13 mouse cellular contexts compared by ENCODE assay signal in the genomic region with DNA sequence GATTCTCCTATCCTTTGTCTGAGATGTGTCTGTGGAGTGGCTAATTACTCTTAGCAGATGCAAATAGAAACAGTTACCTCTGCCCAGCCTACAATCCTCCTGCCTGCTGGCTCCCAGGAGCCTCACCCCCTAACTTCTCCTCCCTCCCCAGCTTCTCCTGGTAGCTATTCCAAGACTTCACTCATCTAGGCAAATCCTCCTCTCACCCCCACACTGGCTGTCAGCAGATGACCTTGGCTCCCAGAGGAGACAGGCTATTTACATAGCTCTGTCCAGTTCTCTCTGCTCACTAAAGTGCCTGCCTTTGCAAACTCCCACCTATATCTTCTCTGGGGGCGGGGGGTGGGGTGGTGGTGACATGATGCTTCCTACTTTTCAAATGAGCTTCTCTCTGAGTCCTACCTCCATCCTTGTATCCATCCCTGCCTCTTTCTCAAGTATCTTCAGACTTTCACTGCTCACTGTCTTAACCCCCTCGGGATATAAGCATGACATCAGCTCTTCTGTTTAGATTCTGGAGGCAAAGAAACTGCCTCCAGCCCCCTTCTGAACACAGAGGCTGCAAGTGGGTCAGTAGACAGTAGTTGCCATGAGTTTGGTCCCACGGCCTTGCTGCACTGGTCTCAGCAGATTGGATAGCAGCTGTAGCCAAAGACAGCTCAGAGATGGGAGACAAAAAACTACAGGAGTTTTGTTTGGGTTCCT. TPM values are rescaled to one million over a fixed set of nuclear protein-coding genes. Genes with fewer than 3 reads are reported as not detected.
A peak's percentile ranks its signal among the peaks of the same experiment; 100 is the strongest.
DNase-seq lines count a peak whose midpoint lies in the region; ATAC-seq lines count a peak whose summit lies in the region.
"Had no signal": no experiment of that assay in that cellular context is flagged by ENCODE, and none has a peak within 500 bp of the region (broad histone marks: within the 10 kb centered on the region; RNA-seq: fewer than 3 reads in every experiment).

No protein-coding gene starts in this region.

- WGBS in hindbrain, embryonic 12.5 days = 64% methylated on average over 3 of the region's 3 CpGs
- WGBS in hindbrain, embryonic 13.5 days = 51% methylated on average over 3 of the region's 3 CpGs

- H3K4me3 ChIP-seq in hindbrain, embryonic 12.5 days = no peak overlapping the region
- H3K4me3 ChIP-seq in hindbrain, embryonic 13.5 days = no peak overlapping the region
- H3K4me3 ChIP-seq: limb, embryonic 12.5 days had no signal

- ATAC-seq in hindbrain, embryonic 12.5 days (ENCODE audit: low FRiP score) = no peak
- ATAC-seq in hindbrain, embryonic 13.5 days (ENCODE audit: low FRiP score) = no peak
- no peak for ATAC-seq in megakaryocyte progenitor cell, adult 5-6 weeks (replicated peaks; ENCODE audit: poor library complexity)
- ATAC-seq: liver, postnatal 0 days had no signal

- no peaks in the 10 kb centered on the region for H3K9me3 ChIP-seq in hindbrain, embryonic 12.5 days (replicated peaks)
- H3K9me3 ChIP-seq in hindbrain, embryonic 13.5 days = no peaks in the 10 kb centered on the region
- H3K9me3 ChIP-seq: limb, embryonic 12.5 days had no signal

- H3K27me3 ChIP-seq in hindbrain, embryonic 12.5 days = no peaks in the 10 kb centered on the region
- no peaks in the 10 kb centered on the region for H3K27me3 ChIP-seq in hindbrain, embryonic 13.5 days
- H3K27me3 ChIP-seq: limb, embryonic 12.5 days had no signal

- H3K9ac ChIP-seq in hindbrain, embryonic 12.5 days = no peak overlapping the region
- no peak overlapping the region for H3K9ac ChIP-seq in hindbrain, embryonic 13.5 days
- H3K9ac ChIP-seq: limb, embryonic 12.5 days; liver, postnatal 0 days had no signal

- H3K36me3 ChIP-seq in hindbrain, embryonic 12.5 days = no peaks in the 10 kb centered on the region
- H3K36me3 ChIP-seq in hindbrain, embryonic 13.5 days = no peaks in the 10 kb centered on the region
- H3K36me3 ChIP-seq: limb, embryonic 12.5 days had no signal

- H3K27ac ChIP-seq in hindbrain, embryonic 12.5 days = peak overlapping the region; percentile 40; the same call in 1 of the 2 replicates
- no peak overlapping the region for H3K27ac ChIP-seq in hindbrain, embryonic 13.5 days
- H3K27ac ChIP-seq: kidney, postnatal 0 days; limb, embryonic 12.5 days had no signal

- peak; percentile 9 for DNase-seq in cerebellum, adult 9-11 months
- DNase-seq in cerebellum, adult 8-10 months = no peak
- DNase-seq in retina, postnatal 1 day = peak; percentile 27
- no peak for DNase-seq in retina, embryonic 14.5 days (ENCODE audit: low spot score)
- DNase-seq in kidney, adult 8-10 months = no peak
- DNase-seq: liver, postnatal 0 days; thymus, adult 18-20 months had no signal

- no peak overlapping the region for H3K4me2 ChIP-seq in hindbrain, embryonic 12.5 days (replicated peaks)
- no peak overlapping the region for H3K4me2 ChIP-seq in hindbrain, embryonic 13.5 days
- H3K4me2 ChIP-seq: limb, embryonic 12.5 days had no signal

- peaks cover 15% of the 10 kb centered on the region for H3K4me1 ChIP-seq in hindbrain, embryonic 12.5 days
- H3K4me1 ChIP-seq in hindbrain, embryonic 13.5 days (replicated peaks) = peaks cover 23% of the 10 kb centered on the region
- H3K4me1 ChIP-seq: limb, embryonic 12.5 days had no signal

RNA-seq across cellular contexts. Expression of a gene that starts 41.9 kb away (rescaled TPM):
- polyA plus RNA-seq in hindbrain, embryonic 12.5 days (2016; fragmentation: Nextera tagmentation; extraction: Ambion mirVana) = 0.12 and 0.21 TPM in 2 replicates
- polyA plus RNA-seq in hindbrain, embryonic 13.5 days (2015; fragmentation: Nextera tagmentation; extraction: Ambion mirVana) = 0.08 and 0.16 TPM in 2 replicates
- not detected in 2 replicates for total RNA-seq in megakaryocyte progenitor cell, adult 5-6 weeks (2015)
- total RNA-seq in megakaryocyte progenitor cell, adult 5-6 weeks (2017) = not detected in 2 replicates
- total RNA-seq: hematopoietic stem cell, adult 5-6 weeks had no signal
- polyA plus RNA-seq: liver, postnatal 0 days had no signal

Comparison
In these comparisons a context has a peak if more than half of its experiments do, and no peak if none do; other contexts are left out.
1. DNase-seq: peak in cerebellum, adult 9-11 months (single experiment) and retina, postnatal 1 day (single experiment); none in cerebellum, adult 8-10 months (single experiment), retina, embryonic 14.5 days (single experiment) and kidney, adult 8-10 months (0 of 2).